Mouse (Mus musculus) embryonic facial prominence, embryonic 14.5 days (tissue): ENCODE results near the gene Gm36176. TPM values are rescaled to one million over a fixed set of nuclear protein-coding genes. Genes with fewer than 3 reads are reported as not detected.

ENCODE experiments used
- ATAC-seq: fragments of 200-750 bp; cut with Nextera tagmentation; 2 replicates; pipeline ENCODE4 v1.8.0; 2017; ENCODE audit warnings: low read depth, moderate number of reproducible peaks, moderate TSS enrichment
- DNase-seq: peaks from one replicate; pipeline ENCODE4 v3.0.0-alpha.2; 2015; ENCODE audit warnings: low spot score
- H3K27ac ChIP-seq: fragments of 300-500 bp; sonication (generic); replicated peaks from 2 replicates; pipeline ENCODE4 v1.5.1; 2014; ENCODE audit warnings: low read depth, mild to moderate bottlenecking, low read length, moderate library complexity
- H3K27me3 ChIP-seq: fragments of 300-500 bp; sonication (generic); replicated peaks from 2 replicates; pipeline ENCODE4 v1.6.1; 2014; ENCODE audit warnings: low read length; ENCODE audit not compliant: control insufficient read depth, insufficient read depth
- H3K36me3 ChIP-seq: fragments of 300-500 bp; sonication (generic); 2 replicates; pipeline ENCODE4 v1.6.1; 2014; ENCODE audit warnings: low read length, mixed read lengths; ENCODE audit not compliant: control insufficient read depth, insufficient read depth
- H3K4me1 ChIP-seq: fragments of 300-500 bp; sonication (generic); 2 replicates; pipeline ENCODE4 v1.6.1; 2014; ENCODE audit warnings: antibody characterized with exemption, low read length; ENCODE audit not compliant: control insufficient read depth, insufficient read depth
- H3K4me2 ChIP-seq: fragments of 300-500 bp; sonication (generic); 2 replicates; pipeline ENCODE4 v1.6.1; 2014; ENCODE audit warnings: low read depth, mild to moderate bottlenecking, low read length, moderate library complexity, mixed read lengths
- H3K4me3 ChIP-seq: fragments of 300-500 bp; sonication (generic); 2 replicates; pipeline ENCODE4 v1.5.1; 2014; ENCODE audit warnings: low read depth, mild to moderate bottlenecking, low read length
- H3K9ac ChIP-seq: fragments of 300-500 bp; sonication (generic); 2 replicates; pipeline ENCODE4 v1.6.1; 2014; ENCODE audit warnings: low read depth, mild to moderate bottlenecking, low read length, moderate library complexity, mixed read lengths
- H3K9me3 ChIP-seq: fragments of 300-500 bp; sonication (generic); 2 replicates; pipeline ENCODE4 v1.6.1; 2016; ENCODE audit warnings: low read length; ENCODE audit not compliant: control insufficient read depth
- WGBS: fragments of 180-500 bp; shearing (Covaris S2); extraction: QIAGEN DNeasy Blood & Tissue Kit; methylation state at CpG from one replicate; pipeline ENCODE4 v1.1.7; 2014; 5-methylcytosine and 5-hydroxymethylcytosine counted together
- polyA plus RNA-seq: library from polyadenylated mRNA; unstranded; fragments of >200 nt; fragmentation: Nextera tagmentation; extraction: Ambion mirVana; gene quantifications from 2 replicates; pipeline ENCODE4 v1.2.1, GENCODE M21; 2014

Gene Gm36176
- polyA plus RNA-seq, 1 experiment from 2014 or later, result not detected

- no peak overlapping the region for H3K4me2 ChIP-seq
- DNase-seq (no peak), ATAC-seq (no peak)
- no peaks in the 10 kb centered on the region for H3K27me3 ChIP-seq
- 96% methylated on average over 4 of the region's 4 CpGs for WGBS
- H3K4me3 ChIP-seq, result no peak overlapping the region
- H3K36me3 ChIP-seq, result no peaks in the 10 kb centered on the region
- H3K4me1 ChIP-seq, result no peaks in the 10 kb centered on the region
- H3K9me3 ChIP-seq, result no peaks in the 10 kb centered on the region
- no peak overlapping the region for H3K9ac ChIP-seq
- no peak overlapping the region for H3K27ac ChIP-seq
Measured at GRCm38 (mm10) chr10:77818523-77818922, 28.1 kb upstream of the Gm36176 start.

- ATAC-seq (no peak), DNase-seq (no peak)
- H3K4me2 ChIP-seq, result no peak overlapping the region
- no peak overlapping the region for H3K27ac ChIP-seq
- no peaks in the 10 kb centered on the region for H3K36me3 ChIP-seq
- 0 out of 2 replicates have a peak, but pooled peaks cover 4% of the 10 kb centered on the region for H3K9me3 ChIP-seq
- WGBS, result 36% methylated on average over 4 of the region's 4 CpGs
- H3K4me1 ChIP-seq, result no peaks in the 10 kb centered on the region
- H3K9ac ChIP-seq, result no peak overlapping the region
- H3K4me3 ChIP-seq, result no peak overlapping the region
- no peaks in the 10 kb centered on the region for H3K27me3 ChIP-seq
Measured at GRCm38 (mm10) chr10:77819203-77819602, 27.4 kb upstream of the Gm36176 start.

- WGBS, result 49% methylated on average over 3 of the region's 6 CpGs
- H3K4me3 ChIP-seq, result no peak within 1 kb of the TSS
- no peak for ATAC-seq
- no peak within 1 kb of the TSS for H3K27ac ChIP-seq
- no peak for DNase-seq
- no peaks in the 10 kb centered on the region for H3K36me3 ChIP-seq
- no peak within 1 kb of the TSS for H3K9ac ChIP-seq
- 0 out of 2 replicates have a peak, but pooled peaks cover 4% of the 10 kb centered on the region for H3K9me3 ChIP-seq
- H3K4me2 ChIP-seq, result no peak within 1 kb of the TSS
- H3K27me3 ChIP-seq, result no peaks in the 10 kb centered on the region
- H3K4me1 ChIP-seq, result no peaks in the 10 kb centered on the region
Measured at GRCm38 (mm10) chr10:77826951-77827350, 19.7 kb upstream of the Gm36176 start, which contains the start of gene Krtap10-4. TSS of gene Krtap10-4 (minus strand) at chr10:77827095.

- Histone ChIP-seq H3K4me1 (no peaks in the 10 kb centered on the region), H3K4me3 (no peak within 1 kb of the TSS), H3K9ac (no peak within 1 kb of the TSS), H3K36me3 (no peaks in the 10 kb centered on the region), H3K4me2 (no peak within 1 kb of the TSS), H3K9me3 (no peaks in the 10 kb centered on the region), H3K27me3 (no peaks in the 10 kb centered on the region), H3K27ac (no peak within 1 kb of the TSS)
- DNase-seq (peak; percentile 6), ATAC-seq (no peak)
- 46% methylated on average over 8 of the region's 9 CpGs for WGBS
Measured at GRCm38 (mm10) chr10:77835647-77836046, 11.0 kb upstream of the Gm36176 start, which contains the start of gene Krtap10-10. TSS of gene Krtap10-10 (plus strand) at chr10:77835947.

- H3K4me2 ChIP-seq, result no peak overlapping the region
- H3K4me3 ChIP-seq, result no peak overlapping the region
- WGBS, result 70% methylated on average over 6 of the region's 6 CpGs
- peaks cover 18% of the 10 kb centered on the region; the same call in 1 of the 2 replicates for H3K9me3 ChIP-seq
- ATAC-seq (no peak), DNase-seq (no peak)
- no peaks in the 10 kb centered on the region for H3K27me3 ChIP-seq
- no peaks in the 10 kb centered on the region for H3K36me3 ChIP-seq
- H3K9ac ChIP-seq, result no peak overlapping the region
- H3K4me1 ChIP-seq, result no peaks in the 10 kb centered on the region
- H3K27ac ChIP-seq, result no peak overlapping the region
Measured at GRCm38 (mm10) chr10:77839006-77839405, 7.6 kb upstream of the Gm36176 start.

- Histone ChIP-seq H3K27ac (no peak overlapping the region), H3K36me3 (no peaks in the 10 kb centered on the region), H3K4me1 (no peaks in the 10 kb centered on the region), H3K9me3 (peaks cover 17% of the 10 kb centered on the region; the same call in 1 of the 2 replicates), H3K9ac (no peak overlapping the region), H3K4me3 (no peak overlapping the region), H3K4me2 (no peak overlapping the region), H3K27me3 (no peaks in the 10 kb centered on the region)
- no peak for DNase-seq
- WGBS, result 4% methylated on average over 2 of the region's 2 CpGs
- ATAC-seq, result no peak
Measured at GRCm38 (mm10) chr10:77846961-77847360, 358 bp downstream of the Gm36176 start.

GRCm38 (mm10) chr10:77847538-77847937 lies 935 bp downstream of the Gm36176 start:
- Histone ChIP-seq H3K4me3 (no peak overlapping the region), H3K4me1 (no peaks in the 10 kb centered on the region), H3K27ac (no peak overlapping the region), H3K9me3 (peaks cover 17% of the 10 kb centered on the region; the same call in 1 of the 2 replicates), H3K4me2 (no peak overlapping the region), H3K36me3 (no peaks in the 10 kb centered on the region), H3K27me3 (no peaks in the 10 kb centered on the region), H3K9ac (no peak overlapping the region)
- ATAC-seq (no peak; the same call in 1 of the 2 replicates), DNase-seq (no peak)
- 80% methylated on average over 2 of the region's 2 CpGs for WGBS

- no peak for ATAC-seq
- Histone ChIP-seq H3K27ac (no peak within 1 kb of the TSS), H3K4me3 (no peak within 1 kb of the TSS), H3K4me1 (no peaks in the 10 kb centered on the region), H3K27me3 (no peaks in the 10 kb centered on the region), H3K4me2 (no peak within 1 kb of the TSS), H3K9ac (no peak within 1 kb of the TSS), H3K36me3 (no peaks in the 10 kb centered on the region), H3K9me3 (no peaks in the 10 kb centered on the region)
- DNase-seq, result no peak
- WGBS, result 65% methylated on average over 9 of the region's 9 CpGs
Measured at GRCm38 (mm10) chr10:77852559-77852958, 6.0 kb downstream of the Gm36176 start, which contains the start of gene Gm10318. TSS of gene Gm10318 (plus strand) at chr10:77852859.

- H3K9ac ChIP-seq, result no peak within 1 kb of the TSS
- ATAC-seq (no peak), DNase-seq (no peak)
- no peaks in the 10 kb centered on the region for H3K36me3 ChIP-seq
- H3K27ac ChIP-seq, result no peak within 1 kb of the TSS
- no peaks in the 10 kb centered on the region for H3K27me3 ChIP-seq
- 44% methylated on average over 7 of the region's 7 CpGs for WGBS
- no peaks in the 10 kb centered on the region for H3K4me1 ChIP-seq
- no peaks in the 10 kb centered on the region for H3K9me3 ChIP-seq
- no peak within 1 kb of the TSS for H3K4me3 ChIP-seq
- no peak within 1 kb of the TSS for H3K4me2 ChIP-seq
Measured at GRCm38 (mm10) chr10:77861675-77862074, 15.1 kb downstream of the Gm36176 start, which contains the start of gene Gm3285. TSS of gene Gm3285 (plus strand) at chr10:77861975.
